Mouse (Mus musculus) myocyte (in vitro differentiated cells): ENCODE measurements around the gene Apobec4. TPM values are rescaled to one million over a fixed set of nuclear protein-coding genes. Genes with fewer than 3 reads are reported as not detected.

Experiments used
- H3K27me3 ChIP-seq: one replicate; pipeline ENCODE4 v1.6.1; 2011; ENCODE audit not compliant: control insufficient read depth, insufficient read depth, insufficient read length
- H3K36me3 ChIP-seq: one replicate; pipeline ENCODE4 v1.6.1; 2011; ENCODE audit not compliant: control insufficient read depth, insufficient read depth
- H3K4me2 ChIP-seq: one replicate; pipeline ENCODE4 v1.6.1; 2011; ENCODE audit warnings: low read depth, control low read depth
- H3K4me3 ChIP-seq: one replicate; pipeline ENCODE4 v1.5.1; 2011; ENCODE audit warnings: mild to moderate bottlenecking, control low read depth, moderate library complexity
- H3K79me2 ChIP-seq: one replicate; pipeline ENCODE4 v1.6.1; 2011; ENCODE audit not compliant: control insufficient read depth, insufficient read depth
- H3ac ChIP-seq: one replicate; pipeline ENCODE4 v1.6.1; 2011; ENCODE audit not compliant: control insufficient read depth, insufficient read length
- CEBPB ChIP-seq: IDR thresholded peaks from 2 replicates; pipeline ENCODE4 v1.6.1; 2011; ENCODE audit warnings: mild to moderate bottlenecking, moderate library complexity; ENCODE audit not compliant: poor library complexity, insufficient read depth, severe bottlenecking
- E2F4 ChIP-seq: IDR thresholded peaks from one replicate; pipeline ENCODE4 v1.6.1; 2011; ENCODE audit warnings: mild to moderate bottlenecking, control low read depth, moderate library complexity; ENCODE audit not compliant: insufficient read depth
- MAX ChIP-seq: IDR thresholded peaks from one replicate; pipeline ENCODE4 v1.6.1; 2011; ENCODE audit warnings: low read depth, mild to moderate bottlenecking, control low read depth
- MYOD1 ChIP-seq, 3 experiments: IDR thresholded peaks; one replicate each; pipeline ENCODE4 v1.6.1; 2011; ENCODE audit warnings: control low read depth in 2 of 3, low read depth in 2 of 3, mild to moderate bottlenecking in 2 of 3, moderate library complexity in 1 of 3; ENCODE audit not compliant: insufficient read length in 2 of 3, control insufficient read depth in 1 of 3
- MYOG ChIP-seq, 3 experiments: IDR thresholded peaks; one replicate each; pipeline ENCODE4 v1.6.1; 2011; ENCODE audit warnings: control low read depth in 2 of 3, low read depth in 2 of 3, mild to moderate bottlenecking in 2 of 3; ENCODE audit not compliant: insufficient read length in 2 of 3, control insufficient read depth in 1 of 3, insufficient read depth in 1 of 3
- POLR2A ChIP-seq: IDR thresholded peaks from one replicate; pipeline ENCODE4 v1.6.1; 2011; ENCODE audit warnings: low read depth, mild to moderate bottlenecking, control low read depth, moderate library complexity; ENCODE audit not compliant: insufficient read length
- POLR2AphosphoS2 ChIP-seq: IDR thresholded peaks from one replicate; pipeline ENCODE4 v1.6.1; 2011; ENCODE audit warnings: low read depth, control low read depth; ENCODE audit not compliant: insufficient read length
- REST ChIP-seq: IDR thresholded peaks from one replicate; pipeline ENCODE4 v1.6.1; 2011; ENCODE audit warnings: mild to moderate bottlenecking, control low read depth, moderate library complexity; ENCODE audit not compliant: insufficient read depth, insufficient read length
- SRF ChIP-seq: IDR thresholded peaks from one replicate; pipeline ENCODE4 v1.6.1; 2011; ENCODE audit warnings: low read depth; ENCODE audit not compliant: control insufficient read depth, insufficient read length
- TCF12 ChIP-seq: IDR thresholded peaks from one replicate; pipeline ENCODE4 v1.6.1; 2011; ENCODE audit warnings: mild to moderate bottlenecking, control low read depth; ENCODE audit not compliant: poor library complexity, insufficient read depth, severe bottlenecking
- TCF3 ChIP-seq: IDR thresholded peaks from one replicate; pipeline ENCODE4 v1.6.1; 2011; ENCODE audit warnings: low read depth, control low read depth; ENCODE audit not compliant: insufficient read length
- USF1 ChIP-seq: IDR thresholded peaks from one replicate; pipeline ENCODE4 v1.6.1; 2011; ENCODE audit warnings: low read depth, mild to moderate bottlenecking, control low read depth, moderate library complexity
- polyA plus RNA-seq: library from polyadenylated mRNA; unstranded; fragments of >200 nt; fragmentation: generic; extraction: Trizol; gene quantifications from one replicate; pipeline ENCODE4 v1.2.1, GENCODE M21; 2012; ENCODE audit warnings: missing spikeins

The Apobec4 gene
- polyA plus RNA-seq, 1 experiment, result not detected

- no peak overlapping the region for H3K4me2 ChIP-seq
- H3K36me3 ChIP-seq, result no peaks in the 10 kb centered on the region
- no peak overlapping the region for H3K4me3 ChIP-seq
- TF ChIP-seq USF1, result no peak
- TF ChIP-seq TCF12, result no peak
- no peak for TF ChIP-seq MYOG (IDR thresholded peaks at IDR 0.05; ENCODE audit: control insufficient read depth in 1 of 3, insufficient read depth in 1 of 3, insufficient read length in 2 of 3, low read depth in 2 of 3)
- TF ChIP-seq POLR2AphosphoS2, result no peak
- no peak for TF ChIP-seq MAX
- TF ChIP-seq POLR2A, result no peak
- TF ChIP-seq SRF, result no peak
- no peak for TF ChIP-seq MYOD1 (IDR thresholded peaks at IDR 0.05; ENCODE audit: control insufficient read depth in 1 of 3, insufficient read length in 2 of 3, low read depth in 2 of 3)
- TF ChIP-seq TCF3, result no peak
- no peak for TF ChIP-seq E2F4
- TF ChIP-seq CEBPB, result no peak
- TF ChIP-seq REST, result no peak
- no peaks in the 10 kb centered on the region for H3K79me2 ChIP-seq
- H3K27me3 ChIP-seq, result no peaks in the 10 kb centered on the region
- no peak overlapping the region for H3ac ChIP-seq
Observed at GRCm38 (mm10) chr1:152738793-152739192, 11.6 kb upstream of the Apobec4 start.

- no peak overlapping the region for H3K4me2 ChIP-seq
- H3K4me3 ChIP-seq, result no peak overlapping the region
- no peaks in the 10 kb centered on the region for H3K79me2 ChIP-seq
- TF ChIP-seq TCF12, result no peak
- TF ChIP-seq CEBPB, result no peak
- TF ChIP-seq MYOD1 (IDR thresholded peaks at IDR 0.05; ENCODE audit: control insufficient read depth in 1 of 3, insufficient read length in 2 of 3, low read depth in 2 of 3), result no peak
- no peak for TF ChIP-seq SRF
- no peak for TF ChIP-seq POLR2AphosphoS2
- TF ChIP-seq USF1, result no peak
- TF ChIP-seq REST, result no peak
- TF ChIP-seq MAX, result no peak
- no peak for TF ChIP-seq E2F4
- no peak for TF ChIP-seq POLR2A
- no peak for TF ChIP-seq TCF3
- TF ChIP-seq MYOG (IDR thresholded peaks at IDR 0.05; ENCODE audit: control insufficient read depth in 1 of 3, insufficient read depth in 1 of 3, insufficient read length in 2 of 3, low read depth in 2 of 3), result no peak
- H3K36me3 ChIP-seq, result no peaks in the 10 kb centered on the region
- H3ac ChIP-seq, result no peak overlapping the region
- H3K27me3 ChIP-seq, result no peaks in the 10 kb centered on the region
Observed at GRCm38 (mm10) chr1:152739374-152739773, 11.0 kb upstream of the Apobec4 start.

- Histone ChIP-seq H3K79me2 (no peaks in the 10 kb centered on the region), H3ac (no peak overlapping the region), H3K4me3 (no peak overlapping the region), H3K4me2 (no peak overlapping the region), H3K27me3 (no peaks in the 10 kb centered on the region), H3K36me3 (no peaks in the 10 kb centered on the region)
- TF ChIP-seq POLR2AphosphoS2 (no peak), TCF12 (no peak), MYOD1 (IDR thresholded peaks at IDR 0.05; ENCODE audit: control insufficient read depth in 1 of 3, insufficient read length in 2 of 3, low read depth in 2 of 3) (peak in 2 of 3 experiments; percentile 78 to 83)
Observed at GRCm38 (mm10) chr1:152743095-152743826, 7.1 kb upstream of the Apobec4 start.

GRCm38 (mm10) chr1:152746426-152746825 is 3.9 kb upstream of the Apobec4 start:
- TF ChIP-seq MYOD1 (IDR thresholded peaks at IDR 0.05; ENCODE audit: control insufficient read depth in 1 of 3, insufficient read length in 2 of 3, low read depth in 2 of 3), result no peak
- TF ChIP-seq MYOG (IDR thresholded peaks at IDR 0.05; ENCODE audit: control insufficient read depth in 1 of 3, insufficient read depth in 1 of 3, insufficient read length in 2 of 3, low read depth in 2 of 3), result no peak
- TF ChIP-seq TCF3, result no peak
- TF ChIP-seq MAX, result no peak
- TF ChIP-seq SRF, result no peak
- TF ChIP-seq USF1, result no peak
- no peak for TF ChIP-seq E2F4
- no peak for TF ChIP-seq TCF12
- H3K36me3 ChIP-seq, result no peaks in the 10 kb centered on the region
- H3K27me3 ChIP-seq, result no peaks in the 10 kb centered on the region
- H3K79me2 ChIP-seq, result no peaks in the 10 kb centered on the region
- no peak overlapping the region for H3K4me2 ChIP-seq
- no peak overlapping the region for H3K4me3 ChIP-seq
- no peak overlapping the region for H3ac ChIP-seq

GRCm38 (mm10) chr1:152749276-152749675 is 1.1 kb upstream of the Apobec4 start:
- Histone ChIP-seq H3K36me3 (no peaks in the 10 kb centered on the region), H3K79me2 (no peaks in the 10 kb centered on the region), H3ac (no peak overlapping the region), H3K27me3 (no peaks in the 10 kb centered on the region), H3K4me2 (no peak overlapping the region), H3K4me3 (no peak overlapping the region)
- TF ChIP-seq MYOD1 (IDR thresholded peaks at IDR 0.05; ENCODE audit: control insufficient read depth in 1 of 3, insufficient read length in 2 of 3, low read depth in 2 of 3), result no peak
